Mouse (Mus musculus): ENCODE results near the gene Spag16.

DNA sequence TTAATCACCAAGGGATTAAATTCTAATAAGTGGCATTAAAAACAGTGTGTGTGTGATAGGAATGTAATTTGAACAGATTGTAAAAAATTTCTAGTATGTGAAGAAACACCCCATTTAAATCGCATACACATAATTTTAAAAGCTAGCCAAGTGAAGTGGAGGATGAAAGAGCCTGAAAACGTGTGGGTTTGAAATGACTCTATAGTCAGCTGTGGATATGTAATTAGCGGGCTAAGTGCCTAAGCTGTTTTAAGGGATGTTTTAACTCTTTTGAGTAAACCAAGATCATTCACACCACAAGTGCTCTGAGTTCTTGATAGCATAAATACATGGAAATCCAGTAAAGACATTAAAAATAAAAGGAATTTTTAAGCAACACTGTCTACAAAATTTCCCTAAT is 524.6 kb downstream of the Spag16 start:
- no peak for TF ChIP-seq CTCF (IDR thresholded peaks at IDR 0.05; ENCODE audit: insufficient read depth, low read length)
- TF ChIP-seq POLR2A (IDR thresholded peaks at IDR 0.05; ENCODE audit: borderline replicate concordance, extremely low read depth, low read depth, low read length), result no peak
